Mouse (Mus musculus): Measurements from ENCODE around the gene Gm49373. TPM values are rescaled to one million over a fixed set of nuclear protein-coding genes. Genes with fewer than 3 reads are reported as not detected.
A peak's percentile ranks its signal among the peaks of the same experiment; 100 is the strongest.

Gene Gm49373
- 0.72 and 1.0 TPM in 2 replicates for polyA plus RNA-seq (2015; fragmentation: Nextera tagmentation; extraction: Ambion mirVana)

DNA sequence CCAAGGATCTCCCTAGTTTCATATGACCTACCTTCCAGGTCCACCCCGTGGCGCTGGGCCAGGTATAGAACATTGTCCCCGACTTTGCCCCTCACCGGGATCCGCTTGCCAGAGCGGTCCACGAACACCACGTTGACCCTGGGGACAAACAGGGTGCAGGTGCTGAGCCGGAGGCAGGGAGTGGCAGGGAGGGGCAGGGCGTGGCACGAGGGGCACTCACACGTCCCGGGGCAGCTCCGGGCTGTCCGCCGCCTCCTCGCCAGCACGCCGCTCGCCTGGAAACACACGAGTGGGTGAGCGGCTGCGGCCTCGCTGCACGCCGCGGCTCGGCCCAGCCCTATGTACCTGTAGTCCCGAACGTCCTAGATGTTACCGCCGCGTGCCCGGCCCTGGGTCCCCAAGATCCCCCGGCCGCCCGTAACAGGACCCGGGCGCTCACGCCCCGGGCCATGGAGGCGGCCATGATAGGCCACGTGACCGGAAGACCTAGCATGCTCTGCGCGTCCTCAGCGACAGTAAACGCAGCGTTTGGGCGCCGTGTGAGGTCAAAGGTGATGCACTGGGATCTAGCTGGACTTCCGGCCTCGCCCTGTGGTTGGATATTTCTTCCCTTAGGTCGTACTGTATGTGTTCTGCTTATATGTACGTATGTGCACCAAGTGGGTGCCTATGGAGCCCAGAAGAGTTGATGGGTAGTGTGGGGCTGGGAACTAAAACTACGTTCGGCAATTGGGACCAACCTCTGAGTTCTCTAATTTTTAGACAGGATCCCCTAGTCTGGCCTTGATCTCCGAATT lies at the start of gene Gm49373, which contains the start of gene Fdx1l:
Gene Gm49373 (minus strand): TSS at position 53 of the 797 bp plus-strand sequence.
Gene Fdx1l (minus strand): TSS at position 571 of the 797 bp plus-strand sequence.
- Histone ChIP-seq H3K27ac (replicated peaks) (peak within 1 kb of the TSS; percentile 73), H3K4me3 (replicated peaks) (peak within 1 kb of the TSS; percentile 93), H3K27me3 (no peaks in the 10 kb centered on the region), H3K4me1 (peaks cover 15% of the 10 kb centered on the region), H3K9ac (peak within 1 kb of the TSS; percentile 80), H3K9me3 (replicated peaks) (no peaks in the 10 kb centered on the region), H3K4me2 (replicated peaks) (peak within 1 kb of the TSS; percentile 85), H3K36me3 (peaks cover 45% of the 10 kb centered on the region)
- ATAC-seq (ENCODE audit: insufficient number of reproducible peaks, low FRiP score, low TSS enrichment, low read depth): peak; percentile 91
- 2% methylated on average over 58 of the region's 58 CpGs for WGBS

DNA sequence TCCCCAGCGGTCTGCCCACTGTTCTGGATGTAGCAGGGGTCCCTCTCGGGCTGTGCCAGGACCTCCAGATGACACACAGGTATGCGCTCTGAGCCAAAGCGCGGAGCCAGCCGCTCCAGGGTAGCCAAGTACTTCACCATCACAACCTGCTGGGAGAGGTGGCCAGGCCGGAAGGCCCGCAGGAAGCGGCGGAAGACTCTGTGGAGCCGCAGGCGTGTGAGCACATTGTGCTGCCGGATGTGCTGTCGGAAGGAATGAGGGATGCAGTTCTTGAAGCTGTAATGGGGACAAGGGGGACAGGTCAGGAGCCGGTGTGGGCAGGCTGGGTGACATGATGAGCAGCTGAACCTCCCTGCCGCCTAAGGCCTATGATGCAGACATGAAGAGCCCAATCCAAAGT lies 48.6 kb upstream of the Gm49373 start:
- Histone ChIP-seq H3K4me2 (replicated peaks) (no peak overlapping the region), H3K27ac (replicated peaks) (no peak overlapping the region), H3K36me3 (peaks cover 57% of the 10 kb centered on the region), H3K9me3 (replicated peaks) (no peaks in the 10 kb centered on the region), H3K4me1 (no peaks in the 10 kb centered on the region), H3K9ac (no peak overlapping the region), H3K27me3 (no peaks in the 10 kb centered on the region), H3K4me3 (replicated peaks) (no peak overlapping the region)
- 92% methylated on average over 16 of the region's 16 CpGs for WGBS
- ATAC-seq (ENCODE audit: insufficient number of reproducible peaks, low FRiP score, low TSS enrichment, low read depth): no peak

DNA sequence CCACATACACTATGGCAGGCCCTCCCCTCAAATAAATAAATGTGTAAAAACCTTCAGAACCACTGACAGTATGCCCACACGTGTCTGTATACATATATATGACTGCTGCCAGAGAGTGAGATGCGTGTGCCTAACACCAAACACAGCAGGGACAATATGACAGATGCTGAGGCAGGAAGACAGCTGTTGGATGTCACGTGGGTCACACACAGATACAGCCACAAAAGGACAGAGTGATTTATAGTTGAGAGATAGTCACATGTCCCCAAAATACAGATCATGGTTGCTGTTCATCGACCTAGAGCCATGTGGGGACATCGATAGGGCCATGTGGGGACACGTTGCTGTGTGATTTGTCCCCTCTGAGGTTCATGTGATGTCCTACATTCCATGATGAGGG lies 44.2 kb upstream of the Gm49373 start:
- H3K9ac ChIP-seq: no peak overlapping the region
- peaks cover 31% of the 10 kb centered on the region for H3K36me3 ChIP-seq
- ATAC-seq (ENCODE audit: insufficient number of reproducible peaks, low FRiP score, low TSS enrichment, low read depth): no peak
- H3K27ac ChIP-seq (replicated peaks): no peak overlapping the region
- H3K4me1 ChIP-seq: no peaks in the 10 kb centered on the region
- H3K9me3 ChIP-seq (replicated peaks): no peaks in the 10 kb centered on the region
- no peak overlapping the region for H3K4me2 ChIP-seq (replicated peaks)
- no peak overlapping the region for H3K4me3 ChIP-seq (replicated peaks)
- WGBS: 75% methylated on average over 6 of the region's 6 CpGs
- H3K27me3 ChIP-seq: no peaks in the 10 kb centered on the region

DNA sequence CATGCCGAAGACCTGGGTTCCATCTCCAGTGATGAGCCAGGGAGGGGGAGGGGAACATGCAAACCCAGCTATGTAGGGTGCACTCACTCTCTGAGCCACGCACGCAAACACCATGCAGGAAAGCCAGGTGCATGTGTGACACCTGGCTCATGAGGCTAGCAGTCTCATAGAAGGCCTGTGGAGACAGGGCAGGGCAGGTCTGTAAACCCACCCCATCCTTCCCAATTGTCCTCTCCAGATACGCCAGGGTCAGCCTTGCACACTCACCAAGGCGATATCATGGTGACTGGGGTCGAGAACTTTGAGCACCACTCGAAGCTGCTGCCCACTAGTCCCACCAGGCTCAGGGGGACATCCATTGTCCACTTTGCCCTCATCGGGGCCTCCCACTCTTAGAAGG lies 42.2 kb upstream of the Gm49373 start:
- no peak for ATAC-seq (ENCODE audit: insufficient number of reproducible peaks, low FRiP score, low TSS enrichment, low read depth)
- no peaks in the 10 kb centered on the region for H3K9me3 ChIP-seq (replicated peaks)
- WGBS: 86% methylated on average over 8 of the region's 8 CpGs

DNA sequence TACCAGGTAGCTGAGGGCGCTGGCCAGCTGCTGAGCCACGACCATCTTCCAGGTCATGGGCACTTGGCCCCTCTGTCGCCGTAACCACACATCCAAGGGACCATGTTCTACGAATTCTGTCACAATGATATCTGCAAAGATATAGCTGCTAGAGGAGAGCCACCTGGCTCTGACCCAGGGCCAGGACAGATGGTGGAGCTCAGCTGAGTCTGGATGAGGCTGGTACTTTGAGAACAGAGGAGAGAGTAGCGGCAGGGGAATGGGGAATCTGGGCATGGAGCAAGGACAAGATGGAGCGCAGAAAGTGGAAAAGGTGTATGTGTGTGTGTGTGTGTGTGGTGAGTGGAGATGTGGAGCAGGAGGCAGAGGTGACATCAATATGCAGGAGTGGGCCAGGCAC lies 41.3 kb upstream of the Gm49373 start:
- Histone ChIP-seq H3K4me2 (replicated peaks) (no peak overlapping the region), H3K36me3 (0 out of 2 replicates have a peak, but pooled peaks cover 10% of the 10 kb centered on the region), H3K9ac (no peak overlapping the region), H3K4me1 (no peaks in the 10 kb centered on the region), H3K9me3 (replicated peaks) (no peaks in the 10 kb centered on the region), H3K27me3 (no peaks in the 10 kb centered on the region), H3K4me3 (replicated peaks) (no peak overlapping the region), H3K27ac (replicated peaks) (no peak overlapping the region)
- 86% methylated on average over 7 of the region's 7 CpGs for WGBS
- ATAC-seq (ENCODE audit: insufficient number of reproducible peaks, low FRiP score, low TSS enrichment, low read depth): no peak

More for the DNA sequence above, 42.2 kb upstream of the Gm49373 start:
- Histone ChIP-seq H3K27ac (replicated peaks) (no peak overlapping the region), H3K27me3 (no peaks in the 10 kb centered on the region), H3K36me3 (0 out of 2 replicates have a peak, but pooled peaks cover 14% of the 10 kb centered on the region), H3K4me2 (replicated peaks) (no peak overlapping the region), H3K4me1 (no peaks in the 10 kb centered on the region), H3K9ac (no peak overlapping the region), H3K4me3 (replicated peaks) (no peak overlapping the region)

DNA sequence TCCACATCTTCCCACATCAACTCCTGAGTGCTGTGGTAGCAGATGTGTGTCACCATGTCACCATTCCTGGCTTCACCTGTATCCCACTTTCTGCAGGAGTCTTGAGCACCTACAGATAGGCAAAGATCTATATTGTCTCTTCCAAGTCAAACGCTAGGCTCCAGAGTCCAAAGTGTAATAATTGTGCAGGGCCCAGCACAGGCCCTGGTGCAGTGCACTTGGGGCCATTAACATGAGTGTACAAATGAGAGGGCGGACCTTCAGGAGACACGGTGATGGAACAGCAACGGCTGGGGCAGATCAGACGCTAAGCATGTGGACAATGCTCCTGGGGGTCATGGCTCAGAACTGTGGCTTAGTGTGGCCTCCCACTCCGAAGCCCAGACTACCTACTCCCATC lies 40.9 kb upstream of the Gm49373 start:
- Histone ChIP-seq H3K36me3 (0 out of 2 replicates have a peak, but pooled peaks cover 13% of the 10 kb centered on the region), H3K4me3 (replicated peaks) (no peak overlapping the region), H3K9me3 (replicated peaks) (no peaks in the 10 kb centered on the region), H3K9ac (no peak overlapping the region), H3K4me1 (no peaks in the 10 kb centered on the region), H3K27me3 (no peaks in the 10 kb centered on the region), H3K4me2 (replicated peaks) (no peak overlapping the region), H3K27ac (replicated peaks) (no peak overlapping the region)
- no peak for ATAC-seq (ENCODE audit: insufficient number of reproducible peaks, low FRiP score, low TSS enrichment, low read depth)
- 88% methylated on average over 6 of the region's 6 CpGs for WGBS

DNA sequence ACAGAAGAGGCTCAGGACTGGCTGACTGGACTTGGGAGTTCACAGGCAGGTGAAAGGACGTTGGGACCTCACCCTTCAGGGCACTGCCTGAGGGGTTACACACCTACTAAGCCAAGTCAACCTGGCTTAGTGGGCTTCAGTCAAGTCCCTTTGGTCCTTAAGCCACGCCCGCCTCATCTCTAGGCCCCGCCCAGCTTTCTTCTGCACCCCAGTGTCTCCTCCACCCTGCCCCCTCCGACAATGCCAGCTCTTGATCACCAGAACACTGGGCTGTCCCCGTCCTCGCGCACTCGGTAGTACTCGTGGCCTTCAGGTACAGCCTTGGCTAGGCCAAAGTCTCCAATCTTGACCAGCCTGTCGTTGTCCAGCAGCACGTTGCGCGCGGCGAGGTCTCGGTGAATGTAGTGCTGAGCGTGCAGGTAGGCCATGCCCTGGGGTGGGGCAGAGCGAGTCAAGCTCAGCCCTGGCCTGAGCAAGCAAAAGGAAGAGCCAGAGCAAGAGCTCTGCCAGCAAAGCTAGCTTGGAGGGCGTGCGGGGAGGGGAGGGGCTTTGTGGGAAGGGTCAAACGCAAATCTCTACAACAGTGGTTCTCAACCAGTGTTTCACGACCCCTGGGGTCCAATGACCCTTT lies 34.8 kb upstream of the Gm49373 start:
- no peaks in the 10 kb centered on the region for H3K4me1 ChIP-seq
- H3K27ac ChIP-seq (replicated peaks): no peak overlapping the region
- H3K4me3 ChIP-seq (replicated peaks): no peak overlapping the region
- 50% methylated on average over 23 of the region's 23 CpGs for WGBS
- peaks cover 13% of the 10 kb centered on the region; the same call in 1 of the 2 replicates for H3K36me3 ChIP-seq
- no peak overlapping the region for H3K4me2 ChIP-seq (replicated peaks)
- no peaks in the 10 kb centered on the region for H3K9me3 ChIP-seq (replicated peaks)
- H3K27me3 ChIP-seq: no peaks in the 10 kb centered on the region
- H3K9ac ChIP-seq: no peak overlapping the region
- ATAC-seq (ENCODE audit: insufficient number of reproducible peaks, low FRiP score, low TSS enrichment, low read depth): no peak

DNA sequence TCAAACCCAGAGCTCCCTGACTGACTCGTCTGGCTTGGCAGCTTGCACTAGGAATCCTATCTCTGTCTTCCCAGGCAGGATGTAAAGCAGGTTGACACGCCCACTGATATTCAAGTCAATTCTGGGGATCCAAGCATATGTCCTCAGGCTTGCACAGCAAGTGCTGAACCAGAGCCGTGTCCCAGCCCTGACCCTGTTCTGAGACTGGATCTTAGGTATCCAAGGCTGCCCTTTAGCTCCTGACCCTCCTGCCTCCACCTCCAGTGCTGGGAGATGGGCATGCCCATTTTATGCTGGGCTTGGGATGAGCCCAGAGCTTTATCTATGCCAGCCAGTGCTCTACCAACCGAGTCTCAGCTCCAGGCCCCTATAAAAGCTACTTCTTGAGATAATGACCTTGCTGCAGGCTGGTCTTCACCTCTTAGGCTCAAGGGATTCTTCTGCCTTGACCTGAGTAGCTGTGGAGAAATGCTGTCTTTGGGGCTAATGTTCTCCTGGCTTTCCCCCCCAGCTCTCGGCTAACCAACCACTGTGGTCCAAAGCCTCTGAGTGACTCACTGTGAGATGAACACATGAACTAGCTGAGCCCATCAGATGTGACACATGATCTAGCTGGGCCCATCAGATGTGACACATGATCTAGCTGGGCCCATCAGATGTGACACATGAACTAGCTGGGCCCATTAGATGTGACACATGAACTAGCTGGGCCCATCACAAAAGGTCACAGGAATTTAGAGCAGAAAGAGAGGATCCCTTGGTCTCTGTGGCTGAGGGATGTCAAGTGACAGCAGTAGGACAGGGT lies 33.1 kb upstream of the Gm49373 start:
- Histone ChIP-seq H3K36me3 (peaks cover 13% of the 10 kb centered on the region; the same call in 1 of the 2 replicates), H3K27ac (replicated peaks) (no peak overlapping the region), H3K4me2 (replicated peaks) (no peak overlapping the region), H3K4me3 (replicated peaks) (no peak overlapping the region), H3K27me3 (no peaks in the 10 kb centered on the region), H3K4me1 (no peaks in the 10 kb centered on the region), H3K9me3 (replicated peaks) (no peaks in the 10 kb centered on the region), H3K9ac (no peak overlapping the region)
- no peak for ATAC-seq (ENCODE audit: insufficient number of reproducible peaks, low FRiP score, low TSS enrichment, low read depth)
- 69% methylated on average over 5 of the region's 5 CpGs for WGBS

DNA sequence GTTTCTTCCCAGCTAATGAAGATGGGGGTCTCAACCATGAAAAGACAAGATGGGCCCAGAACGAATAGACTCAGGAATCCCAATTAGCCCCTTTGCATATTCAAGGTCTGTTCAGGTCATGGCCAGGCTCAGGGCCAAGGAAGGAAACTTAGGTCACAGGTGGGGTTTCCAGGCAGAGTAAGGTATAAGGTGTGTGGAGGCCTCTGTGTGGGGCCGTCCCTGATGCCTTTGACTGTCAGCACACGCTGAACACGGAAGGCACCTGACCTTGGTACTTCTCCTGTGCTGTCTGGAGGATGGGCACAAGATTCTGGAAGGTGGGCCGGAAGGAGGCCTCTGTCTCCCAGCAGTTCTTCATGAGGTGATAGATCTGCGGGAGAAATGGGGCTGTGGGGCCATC lies 31.9 kb upstream of the Gm49373 start:
- Histone ChIP-seq H3K9me3 (replicated peaks) (no peaks in the 10 kb centered on the region), H3K9ac (no peak overlapping the region), H3K4me1 (peaks cover 3% of the 10 kb centered on the region), H3K36me3 (peaks cover 13% of the 10 kb centered on the region; the same call in 1 of the 2 replicates), H3K27me3 (no peaks in the 10 kb centered on the region), H3K4me2 (replicated peaks) (no peak overlapping the region), H3K27ac (replicated peaks) (no peak overlapping the region), H3K4me3 (replicated peaks) (no peak overlapping the region)
- no peak for ATAC-seq (ENCODE audit: insufficient number of reproducible peaks, low FRiP score, low TSS enrichment, low read depth)
- WGBS: 88% methylated on average over 6 of the region's 6 CpGs

DNA sequence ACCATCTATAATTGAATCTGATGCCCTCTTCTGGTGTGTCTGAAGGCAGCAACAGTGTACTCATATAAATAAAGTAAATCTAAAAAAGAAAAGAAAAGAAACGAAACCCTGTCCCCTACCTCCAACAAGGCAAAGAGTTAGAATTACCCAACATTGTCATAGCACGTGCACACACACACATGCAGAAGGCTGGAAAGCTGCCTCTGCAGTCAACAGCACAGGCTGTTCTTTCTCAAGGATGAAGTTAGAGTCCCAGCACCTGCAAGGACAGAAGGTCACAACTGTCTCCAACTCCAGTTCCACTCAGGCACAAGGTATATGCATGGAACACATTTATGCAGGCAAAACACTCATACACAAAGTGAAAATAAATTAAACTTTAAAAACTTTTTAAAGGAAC lies 29.2 kb upstream of the Gm49373 start:
- no peak overlapping the region for H3K9ac ChIP-seq
- H3K9me3 ChIP-seq (replicated peaks): no peaks in the 10 kb centered on the region
- H3K4me1 ChIP-seq: peaks cover 3% of the 10 kb centered on the region
- no peak for ATAC-seq (ENCODE audit: insufficient number of reproducible peaks, low FRiP score, low TSS enrichment, low read depth)
- no peak overlapping the region for H3K4me2 ChIP-seq (replicated peaks)
- no peak overlapping the region for H3K27ac ChIP-seq (replicated peaks)
- no peaks in the 10 kb centered on the region for H3K27me3 ChIP-seq
- H3K36me3 ChIP-seq: peaks cover 9% of the 10 kb centered on the region; the same call in 1 of the 2 replicates
- no peak overlapping the region for H3K4me3 ChIP-seq (replicated peaks)
- WGBS: 88% methylated on average over 2 of the region's 2 CpGs

Measured in embryonic facial prominence, embryonic 15.5 days (tissue).